Mouse (Mus musculus): ENCODE data around the gene Celsr3.

Gene Celsr3

GRCm38 (mm10) chr9:108806379-108806778, 19.7 kb upstream of the Celsr3 start:
- no peak for DNase-seq (ENCODE audit: inconsistent age in 2 of 2, low spot score in 1 of 2)

GRCm38 (mm10) chr9:108806831-108807230, 19.3 kb upstream of the Celsr3 start:
- DNase-seq (ENCODE audit: inconsistent age in 2 of 2, low spot score in 1 of 2) = peak in 1 of 2 experiments; percentile 31

GRCm38 (mm10) chr9:108807674-108808073, 18.4 kb upstream of the Celsr3 start:
- no peak for DNase-seq (ENCODE audit: inconsistent age in 2 of 2, low spot score in 1 of 2)

- peak; percentile 96 to 99 for DNase-seq (ENCODE audit: inconsistent age in 2 of 2, low spot score in 1 of 2)
These were observed 17.9 kb upstream of the Celsr3 start, which contains the start of gene Nckipsd for GRCm38 (mm10) chr9:108808163-108808665. Nckipsd (plus strand) TSS chr9:108808368.

- DNase-seq (ENCODE audit: inconsistent age in 2 of 2, low spot score in 1 of 2) = peak in 1 of 2 experiments; percentile 65
These were observed 16.9 kb upstream of the Celsr3 start for GRCm38 (mm10) chr9:108809188-108809587.

DNA sequence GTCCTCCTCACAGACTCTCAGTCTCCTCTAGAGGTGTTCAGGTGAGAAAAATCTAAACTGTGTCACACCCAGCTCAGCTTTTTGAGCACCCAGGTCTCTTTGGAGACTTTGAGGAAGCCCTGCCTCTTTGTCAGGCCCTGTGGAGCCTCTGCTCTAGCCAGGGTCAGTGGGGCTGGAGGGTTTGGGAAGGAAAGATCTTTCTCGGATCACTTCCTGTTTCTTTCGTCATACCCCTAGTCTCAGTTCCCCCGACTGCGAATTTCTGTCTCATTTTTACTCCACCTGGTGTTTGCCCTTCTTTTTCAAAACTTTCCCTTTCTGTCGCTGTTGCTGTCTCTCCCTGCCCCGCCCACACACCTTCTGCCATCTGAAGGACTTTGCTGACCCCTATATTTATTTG, 16.4 kb upstream of the Celsr3 start:
- peak in 1 of 2 experiments; percentile 33 for DNase-seq (ENCODE audit: inconsistent age in 2 of 2, low spot score in 1 of 2)

- peak in 1 of 2 experiments; percentile 38 for DNase-seq (ENCODE audit: inconsistent age in 2 of 2, low spot score in 1 of 2)
These were observed 15.6 kb upstream of the Celsr3 start for GRCm38 (mm10) chr9:108810516-108810915.

DNA sequence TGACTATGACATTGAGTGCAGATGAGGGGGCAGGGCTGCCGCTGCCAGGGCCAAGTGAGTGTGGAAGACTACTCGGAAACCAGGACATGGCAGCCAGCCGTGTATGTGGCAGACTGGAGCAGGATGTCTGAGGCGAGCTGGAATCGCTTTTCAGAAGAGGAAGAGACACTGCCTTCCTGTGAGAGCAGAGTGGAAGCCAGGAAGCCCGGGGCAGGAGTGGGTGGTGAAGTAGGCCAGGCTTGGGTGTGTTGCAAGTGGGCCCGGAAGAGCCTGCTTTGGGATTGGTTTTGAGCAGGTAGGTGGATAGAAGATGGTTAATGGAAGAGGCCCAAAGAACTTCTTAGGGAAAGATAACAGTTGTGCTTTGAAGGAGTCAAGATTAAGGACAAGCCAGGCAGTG, 10.6 kb upstream of the Celsr3 start:
- no peak for DNase-seq (ENCODE audit: inconsistent age in 2 of 2, low spot score in 1 of 2)

DNA sequence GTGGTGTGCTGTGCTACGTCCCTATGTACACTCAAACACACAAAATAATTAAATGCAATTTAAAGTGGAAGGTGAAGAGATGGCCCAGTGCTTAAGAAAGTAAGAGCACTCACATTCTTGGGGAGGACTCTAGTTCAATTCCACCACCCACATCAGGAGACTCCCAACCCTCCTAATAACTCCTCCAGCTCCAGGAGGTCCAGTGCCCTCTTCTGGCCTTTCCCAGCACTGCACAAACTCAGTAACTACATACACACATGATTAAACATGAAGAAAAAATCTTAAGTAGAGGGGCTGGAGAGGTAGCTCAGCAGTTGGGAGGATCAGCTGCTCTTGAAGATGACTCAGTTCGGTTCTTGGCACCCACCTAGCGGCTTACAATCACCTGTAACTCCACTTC, 6.6 kb upstream of the Celsr3 start:
- DNase-seq (ENCODE audit: inconsistent age in 2 of 2, low spot score in 1 of 2) = peak in 1 of 2 experiments; percentile 81

- DNase-seq (ENCODE audit: inconsistent age in 2 of 2, low spot score in 1 of 2) = no peak
These were observed 6.0 kb upstream of the Celsr3 start for GRCm38 (mm10) chr9:108820077-108820476.

GRCm38 (mm10) chr9:108824144-108824685, 1.9 kb upstream of the Celsr3 start:
- DNase-seq (ENCODE audit: inconsistent age in 2 of 2, low spot score in 1 of 2) = no peak

GRCm38 (mm10) chr9:108824755-108825413, 1.2 kb upstream of the Celsr3 start:
- peak; percentile 65 to 72 for DNase-seq (ENCODE audit: inconsistent age in 2 of 2, low spot score in 1 of 2)

GRCm38 (mm10) chr9:108826700-108827340, 700 bp downstream of the Celsr3 start:
- DNase-seq (ENCODE audit: inconsistent age in 2 of 2, low spot score in 1 of 2) = peak; percentile 83 to 94

DNA sequence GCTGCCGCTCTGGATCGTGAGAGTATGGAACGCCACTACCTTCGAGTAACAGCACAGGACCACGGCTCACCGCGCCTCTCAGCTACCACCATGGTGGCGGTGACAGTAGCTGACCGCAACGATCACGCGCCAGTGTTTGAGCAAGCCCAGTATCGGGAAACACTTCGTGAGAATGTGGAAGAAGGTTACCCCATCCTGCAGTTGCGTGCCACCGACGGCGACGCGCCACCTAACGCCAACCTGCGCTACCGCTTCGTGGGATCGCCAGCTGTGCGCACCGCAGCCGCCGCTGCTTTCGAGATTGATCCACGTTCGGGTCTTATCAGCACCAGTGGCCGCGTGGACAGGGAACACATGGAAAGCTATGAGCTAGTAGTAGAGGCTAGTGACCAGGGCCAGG, 1.3 kb downstream of the Celsr3 start:
- no peak for DNase-seq (ENCODE audit: inconsistent age in 2 of 2, low spot score in 1 of 2)

- no peak for DNase-seq (ENCODE audit: inconsistent age in 2 of 2, low spot score in 1 of 2)
These were observed 1.8 kb downstream of the Celsr3 start for GRCm38 (mm10) chr9:108827906-108828305.

DNA sequence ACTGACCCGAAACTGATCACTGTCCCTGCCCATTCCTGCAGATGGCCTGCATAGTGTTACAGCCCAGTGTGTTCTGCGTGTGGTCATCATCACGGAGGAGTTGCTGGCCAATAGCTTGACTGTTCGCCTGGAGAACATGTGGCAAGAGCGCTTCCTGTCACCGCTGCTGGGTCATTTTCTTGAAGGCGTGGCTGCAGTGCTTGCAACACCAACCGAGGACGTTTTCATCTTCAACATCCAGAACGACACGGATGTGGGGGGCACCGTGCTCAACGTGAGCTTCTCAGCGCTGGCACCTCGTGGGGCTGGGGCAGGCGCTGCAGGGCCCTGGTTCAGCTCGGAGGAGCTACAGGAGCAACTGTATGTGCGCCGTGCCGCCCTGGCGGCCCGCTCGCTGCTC, 5.5 kb downstream of the Celsr3 start:
- peak in 1 of 2 experiments; percentile 62 for DNase-seq (ENCODE audit: inconsistent age in 2 of 2, low spot score in 1 of 2)

- peak; percentile 96 to 97 for DNase-seq (ENCODE audit: inconsistent age in 2 of 2, low spot score in 1 of 2)
These were observed 6.4 kb downstream of the Celsr3 start for GRCm38 (mm10) chr9:108832390-108833108.

DNA sequence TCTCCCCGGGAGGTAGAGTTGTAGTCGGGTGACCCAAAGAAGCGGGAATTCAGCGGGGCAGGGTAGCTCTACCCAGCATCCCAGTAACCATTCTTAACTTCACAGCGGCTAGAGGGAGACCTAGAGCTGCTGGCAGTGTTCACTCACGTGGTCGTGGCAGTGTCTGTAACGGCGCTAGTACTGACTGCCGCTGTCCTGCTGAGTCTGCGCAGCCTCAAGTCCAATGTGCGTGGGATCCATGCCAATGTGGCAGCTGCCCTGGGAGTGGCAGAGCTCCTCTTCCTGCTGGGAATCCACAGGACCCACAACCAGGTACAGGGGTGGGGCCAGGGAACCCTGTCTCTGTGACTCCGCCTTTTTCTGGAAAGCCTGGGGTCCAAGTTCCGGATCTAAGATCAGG, 16.9 kb downstream of the Celsr3 start:
- DNase-seq (ENCODE audit: inconsistent age in 2 of 2, low spot score in 1 of 2) = peak; percentile 44 to 71

DNA sequence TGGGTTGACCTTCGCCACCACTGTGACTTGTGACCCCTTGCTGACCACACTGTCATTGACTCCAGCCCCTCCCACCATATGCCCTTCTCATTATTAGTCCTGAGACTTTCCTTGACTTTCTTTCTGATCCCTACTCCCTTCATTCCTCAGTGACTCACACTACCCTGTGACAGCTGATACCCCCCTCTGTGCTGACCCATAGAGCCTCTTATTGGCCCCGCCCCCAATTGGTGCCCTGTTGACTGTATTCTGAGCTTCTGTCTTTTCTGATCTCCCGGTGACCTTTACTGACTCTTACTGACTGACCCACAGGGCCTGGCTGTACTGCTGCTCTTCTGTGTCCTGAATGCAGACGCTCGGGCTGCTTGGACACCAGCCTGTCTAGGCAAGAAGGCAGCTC, 19.3 kb downstream of the Celsr3 start:
- peak; percentile 58 to 60 for DNase-seq (ENCODE audit: inconsistent age in 2 of 2, low spot score in 1 of 2)

GRCm38 (mm10) chr9:108847374-108847773, 21.3 kb downstream of the Celsr3 start:
- DNase-seq (ENCODE audit: inconsistent age in 2 of 2, low spot score in 1 of 2) = peak in 1 of 2 experiments; percentile 64

GRCm38 (mm10) chr9:108848419-108848818, 22.3 kb downstream of the Celsr3 start:
- DNase-seq (ENCODE audit: inconsistent age in 2 of 2, low spot score in 1 of 2) = no peak
